Mouse (Mus musculus) midbrain, embryonic 13.5 days (tissue): ENCODE measurements around the gene Grb10. TPM values are rescaled to one million over a fixed set of nuclear protein-coding genes. Genes with fewer than 3 reads are reported as not detected.

Source experiments
- ATAC-seq: fragments of 200-750 bp; cut with Nextera tagmentation; 2 replicates; pipeline ENCODE4 v1.8.0; 2017; ENCODE audit warnings: mild to moderate bottlenecking, moderate TSS enrichment, moderate library complexity
- H3K27ac ChIP-seq: fragments of 300-500 bp; sonication (generic); 2 replicates; pipeline ENCODE4 v1.5.1; 2015; ENCODE audit warnings: inconsistent platforms, mild to moderate bottlenecking, moderate library complexity
- H3K27me3 ChIP-seq: fragments of 300-500 bp; sonication (generic); 2 replicates; pipeline ENCODE4 v1.6.1; 2015; ENCODE audit warnings: mild to moderate bottlenecking, inconsistent platforms
- H3K36me3 ChIP-seq: fragments of 300-500 bp; sonication (generic); 2 replicates; pipeline ENCODE4 v1.6.1; 2015; ENCODE audit warnings: mild to moderate bottlenecking, inconsistent platforms
- H3K4me1 ChIP-seq: fragments of 300-500 bp; sonication (generic); replicated peaks from 2 replicates; pipeline ENCODE4 v1.6.1; 2015; ENCODE audit warnings: inconsistent platforms
- H3K4me2 ChIP-seq: fragments of 300-500 bp; sonication (generic); replicated peaks from 2 replicates; pipeline ENCODE4 v1.6.1; 2015; ENCODE audit warnings: moderate library complexity, mild to moderate bottlenecking, inconsistent platforms
- H3K4me3 ChIP-seq: fragments of 300-500 bp; sonication (generic); replicated peaks from 2 replicates; pipeline ENCODE4 v1.5.1; 2015; ENCODE audit warnings: mild to moderate bottlenecking, inconsistent platforms
- H3K9ac ChIP-seq: fragments of 300-500 bp; sonication (generic); replicated peaks from 2 replicates; pipeline ENCODE4 v1.6.1; 2015; ENCODE audit warnings: mild to moderate bottlenecking, inconsistent platforms
- H3K9me3 ChIP-seq: fragments of 300-500 bp; sonication (generic); 2 replicates; pipeline ENCODE4 v1.6.1; 2016; ENCODE audit warnings: mild to moderate bottlenecking, inconsistent platforms
- WGBS: fragments of 180-500 bp; shearing (Covaris S2); methylation state at CpG from one replicate; pipeline ENCODE4 v1.1.7; 2015; 5-methylcytosine and 5-hydroxymethylcytosine counted together
- polyA plus RNA-seq: library from polyadenylated mRNA; unstranded; fragments of >200 nt; fragmentation: Nextera tagmentation; extraction: Ambion mirVana; gene quantifications from 2 replicates; pipeline ENCODE4 v1.2.1, GENCODE M21; 2015

Gene Grb10
- polyA plus RNA-seq, 1 experiment from 2014 or later: 149 TPM

GRCm38 (mm10) chr11:11888727-11889126 lies 149.8 kb downstream of the Grb10 start:
- Histone ChIP-seq H3K9me3 (no peaks in the 10 kb centered on the region), H3K4me1 (peaks cover 30% of the 10 kb centered on the region), H3K9ac (no peak overlapping the region), H3K4me3 (no peak overlapping the region), H3K4me2 (no peak overlapping the region), H3K36me3 (no peaks in the 10 kb centered on the region), H3K27ac (no peak overlapping the region), H3K27me3 (no peaks in the 10 kb centered on the region)
- 80% methylated on average over 3 of the region's 3 CpGs for WGBS
- no peak for ATAC-seq

GRCm38 (mm10) chr11:11888051-11888450 lies 150.4 kb downstream of the Grb10 start:
- H3K27ac ChIP-seq: no peak overlapping the region
- 81% methylated on average over 3 of the region's 3 CpGs for WGBS

GRCm38 (mm10) chr11:11886403-11886998 lies 152.0 kb downstream of the Grb10 start:
- Histone ChIP-seq H3K9me3 (no peaks in the 10 kb centered on the region), H3K4me2 (no peak overlapping the region), H3K36me3 (no peaks in the 10 kb centered on the region), H3K4me3 (no peak overlapping the region), H3K4me1 (peaks cover 38% of the 10 kb centered on the region), H3K27me3 (no peaks in the 10 kb centered on the region), H3K27ac (no peak overlapping the region), H3K9ac (no peak overlapping the region)
- 58% methylated on average over 4 of the region's 4 CpGs for WGBS
- no peak for ATAC-seq

More at GRCm38 (mm10) chr11:11888051-11888450, 150.4 kb downstream of the Grb10 start:
- H3K27me3 ChIP-seq: no peaks in the 10 kb centered on the region
- H3K9ac ChIP-seq: no peak overlapping the region
- peaks cover 30% of the 10 kb centered on the region for H3K4me1 ChIP-seq
- H3K4me2 ChIP-seq: no peak overlapping the region
- ATAC-seq: no peak
- no peaks in the 10 kb centered on the region for H3K9me3 ChIP-seq
- no peaks in the 10 kb centered on the region for H3K36me3 ChIP-seq
- H3K4me3 ChIP-seq: no peak overlapping the region

GRCm38 (mm10) chr11:11885921-11886320 lies 152.6 kb downstream of the Grb10 start:
- no peak for ATAC-seq
- Histone ChIP-seq H3K9ac (no peak overlapping the region), H3K4me1 (peaks cover 44% of the 10 kb centered on the region)

DNA sequence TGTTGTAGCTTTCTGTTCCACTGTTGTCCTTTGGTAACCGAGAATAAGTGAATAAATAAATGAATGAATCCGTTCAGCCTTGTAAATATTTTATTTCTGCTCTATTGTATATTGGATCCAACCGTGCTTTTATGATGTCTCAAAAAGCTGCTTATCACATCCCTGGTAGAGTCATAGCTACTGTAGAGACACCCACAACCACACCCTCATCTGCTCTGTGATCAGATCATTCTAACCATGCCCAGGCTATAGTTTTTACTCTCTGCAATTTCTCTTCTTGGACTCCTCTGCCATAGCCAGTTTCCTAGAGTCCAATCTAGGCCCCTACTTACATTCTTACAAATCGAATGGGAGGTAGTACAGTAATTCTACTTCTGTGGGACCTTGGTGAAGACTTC lies 153.2 kb downstream of the Grb10 start:
- Histone ChIP-seq H3K27ac (peak overlapping the region; percentile 52), H3K4me2 (no peak overlapping the region), H3K36me3 (no peaks in the 10 kb centered on the region), H3K27me3 (no peaks in the 10 kb centered on the region), H3K9me3 (no peaks in the 10 kb centered on the region), H3K4me3 (no peak overlapping the region), H3K4me1 (peaks cover 44% of the 10 kb centered on the region), H3K9ac (no peak overlapping the region)
- ATAC-seq: no peak
- 63% methylated on average over 4 of the region's 4 CpGs for WGBS

More at GRCm38 (mm10) chr11:11885921-11886320, 152.6 kb downstream of the Grb10 start:
- no peak overlapping the region for H3K4me2 ChIP-seq
- H3K9me3 ChIP-seq: no peaks in the 10 kb centered on the region
- no peak overlapping the region for H3K4me3 ChIP-seq
- 0 out of 2 replicates have a peak overlapping the region, but pooled peaks have one; percentile 44 for H3K27ac ChIP-seq
- 6% methylated on average over 3 of the region's 3 CpGs for WGBS
- H3K36me3 ChIP-seq: no peaks in the 10 kb centered on the region
- no peaks in the 10 kb centered on the region for H3K27me3 ChIP-seq

GRCm38 (mm10) chr11:11884533-11885245 lies 153.8 kb downstream of the Grb10 start:
- H3K4me3 ChIP-seq: no peak overlapping the region
- H3K27ac ChIP-seq: peak overlapping the region; percentile 52; the same call in 1 of the 2 replicates
- peaks cover 42% of the 10 kb centered on the region for H3K4me1 ChIP-seq
- H3K36me3 ChIP-seq: no peaks in the 10 kb centered on the region
- no peak overlapping the region for H3K4me2 ChIP-seq
- 35% methylated on average over 11 of the region's 11 CpGs for WGBS
- H3K27me3 ChIP-seq: no peaks in the 10 kb centered on the region
- no peaks in the 10 kb centered on the region for H3K9me3 ChIP-seq
- no peak overlapping the region for H3K9ac ChIP-seq
- peak; percentile 73 for ATAC-seq

DNA sequence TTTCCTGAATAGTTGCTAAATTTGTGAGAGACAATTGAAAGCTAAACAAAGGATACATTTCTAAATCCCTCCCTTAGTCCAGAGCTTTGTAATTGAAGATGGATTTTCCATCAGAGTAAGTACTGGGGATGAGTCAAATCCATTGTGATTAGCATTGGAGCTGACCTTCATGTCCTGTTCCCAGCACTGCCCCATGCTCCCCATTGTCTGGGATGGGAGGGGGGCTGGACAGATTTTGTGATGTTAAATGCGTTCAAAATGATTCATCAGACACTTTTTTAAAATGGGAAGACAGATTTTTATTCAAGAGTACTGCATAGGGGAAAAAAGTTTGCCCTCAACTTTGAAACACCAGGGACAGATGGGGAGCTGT lies 156.7 kb downstream of the Grb10 start:
- Histone ChIP-seq H3K27ac (no peak overlapping the region), H3K9ac (no peak overlapping the region), H3K4me1 (peaks cover 53% of the 10 kb centered on the region), H3K4me2 (no peak overlapping the region), H3K27me3 (no peaks in the 10 kb centered on the region), H3K36me3 (no peaks in the 10 kb centered on the region), H3K9me3 (no peaks in the 10 kb centered on the region), H3K4me3 (no peak overlapping the region)
- no peak for ATAC-seq
- WGBS: 3% methylated on average over 1 of the region's 1 CpGs

DNA sequence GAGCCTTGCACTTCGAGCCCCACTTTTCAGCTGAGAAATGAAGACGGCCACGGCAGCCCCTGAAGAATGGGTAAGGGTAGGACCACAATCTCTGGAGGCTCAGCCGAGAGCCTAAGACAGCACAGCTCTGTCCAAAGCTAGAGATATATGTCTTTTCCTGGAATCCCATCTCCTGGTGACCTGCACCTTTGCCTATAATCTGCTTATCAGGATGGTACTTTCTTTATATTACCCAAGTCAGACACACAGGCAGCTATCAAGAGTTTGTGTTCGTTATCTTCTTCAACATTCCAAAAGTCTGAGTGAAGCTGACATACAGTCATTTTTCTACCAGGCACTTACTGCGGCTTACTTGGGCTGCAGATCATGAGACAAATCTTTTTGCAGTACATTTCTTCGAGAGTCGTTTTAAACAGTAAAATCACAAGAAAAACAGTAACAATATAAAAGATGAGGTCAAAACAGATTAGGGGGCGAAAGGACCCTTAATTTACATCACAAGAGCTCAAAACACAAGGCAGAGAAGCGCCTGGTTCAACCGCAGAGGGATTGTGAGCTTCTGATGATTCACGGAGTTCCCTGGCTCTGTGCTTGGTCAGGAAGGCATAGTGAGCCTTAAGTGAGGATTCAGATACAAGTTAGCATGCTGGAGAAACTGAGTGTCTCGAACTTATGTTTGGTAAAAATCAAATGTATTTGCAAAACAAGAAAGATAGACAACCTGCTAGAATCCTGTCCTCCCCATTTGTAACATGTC lies 157.3 kb downstream of the Grb10 start:
- Histone ChIP-seq H3K4me1 (peaks cover 50% of the 10 kb centered on the region), H3K9me3 (no peaks in the 10 kb centered on the region), H3K27me3 (no peaks in the 10 kb centered on the region), H3K4me3 (no peak overlapping the region), H3K27ac (no peak overlapping the region), H3K36me3 (no peaks in the 10 kb centered on the region), H3K9ac (no peak overlapping the region), H3K4me2 (no peak overlapping the region)
- 20% methylated on average over 13 of the region's 13 CpGs for WGBS
- ATAC-seq: no peak

Other genes starting within 250 kb of the Grb10 start
- 23.6 and 26.2 TPM in 2 replicates for gene Fignl1, start 229.7 kb downstream of the Grb10 start, polyA plus RNA-seq
- 17.8 and 43.0 TPM in 2 replicates for gene Ddc, start 140.5 kb downstream of the Grb10 start, polyA plus RNA-seq